Mouse (Mus musculus) lung, embryonic 16.5 days (tissue): Measurements from ENCODE around the gene Avpr2. TPM values are rescaled to one million over a fixed set of nuclear protein-coding genes. Genes with fewer than 3 reads are reported as not detected.

Source experiments
- ATAC-seq: fragments of 200-750 bp; cut with Nextera tagmentation; 2 replicates; pipeline ENCODE4 v1.8.0; 2017; ENCODE audit warnings: low read depth, mild to moderate bottlenecking, moderate library complexity
- H3K27ac ChIP-seq: fragments of 300-500 bp; sonication (generic); 2 replicates; pipeline ENCODE4 v1.5.1; 2014; ENCODE audit warnings: mild to moderate bottlenecking, control low read depth, low read length
- H3K27me3 ChIP-seq: fragments of 300-500 bp; sonication (generic); 2 replicates; pipeline ENCODE4 v1.6.1; 2014; ENCODE audit warnings: low read depth, low read length, mixed read lengths; ENCODE audit not compliant: control insufficient read depth, insufficient read depth
- H3K36me3 ChIP-seq: fragments of 300-500 bp; sonication (generic); 2 replicates; pipeline ENCODE4 v1.6.1; 2014; ENCODE audit warnings: low read length; ENCODE audit not compliant: control insufficient read depth, insufficient read depth
- H3K4me1 ChIP-seq: fragments of 300-500 bp; sonication (generic); replicated peaks from 2 replicates; pipeline ENCODE4 v1.6.1; 2014; ENCODE audit warnings: low read length, mixed read lengths; ENCODE audit not compliant: control insufficient read depth, insufficient read depth
- H3K4me2 ChIP-seq: fragments of 300-500 bp; sonication (generic); 2 replicates; pipeline ENCODE4 v1.6.1; 2014; ENCODE audit warnings: low read depth, low read length, control low read depth
- H3K4me3 ChIP-seq: fragments of 300-500 bp; sonication (generic); 2 replicates; pipeline ENCODE4 v1.5.1; 2014; ENCODE audit warnings: mild to moderate bottlenecking, low read length, control low read depth
- H3K9ac ChIP-seq: fragments of 300-500 bp; sonication (generic); 2 replicates; pipeline ENCODE4 v1.6.1; 2014; ENCODE audit warnings: low read length, control low read depth
- H3K9me3 ChIP-seq: fragments of 300-500 bp; sonication (generic); 2 replicates; pipeline ENCODE4 v1.6.1; 2016; ENCODE audit warnings: low read length; ENCODE audit not compliant: control insufficient read depth
- WGBS: fragments of 180-500 bp; shearing (Covaris S2); extraction: QIAGEN DNeasy Blood & Tissue Kit; methylation state at CpG from one replicate; pipeline ENCODE4 v1.1.7; 2014; 5-methylcytosine and 5-hydroxymethylcytosine counted together
- polyA plus RNA-seq: library from polyadenylated mRNA; unstranded; fragments of >200 nt; fragmentation: Nextera tagmentation; extraction: Ambion mirVana; gene quantifications from 2 replicates; pipeline ENCODE4 v1.2.1, GENCODE M21; 2015

The Avpr2 gene
- polyA plus RNA-seq, 1 experiment from 2014 or later = 0.06 TPM

GRCm38 (mm10) chrX:73875881-73876280, 16.0 kb upstream of the Avpr2 start:
- 55% methylated on average over 2 of the region's 2 CpGs for WGBS
- no peaks in the 10 kb centered on the region for H3K9me3 ChIP-seq
- no peak overlapping the region for H3K9ac ChIP-seq
- H3K4me1 ChIP-seq = no peaks in the 10 kb centered on the region
- no peak overlapping the region for H3K4me3 ChIP-seq
- no peak overlapping the region for H3K4me2 ChIP-seq
- H3K27me3 ChIP-seq = peaks cover 6% of the 10 kb centered on the region
- H3K36me3 ChIP-seq = no peaks in the 10 kb centered on the region
- ATAC-seq = no peak
- H3K27ac ChIP-seq = no peak overlapping the region

DNA sequence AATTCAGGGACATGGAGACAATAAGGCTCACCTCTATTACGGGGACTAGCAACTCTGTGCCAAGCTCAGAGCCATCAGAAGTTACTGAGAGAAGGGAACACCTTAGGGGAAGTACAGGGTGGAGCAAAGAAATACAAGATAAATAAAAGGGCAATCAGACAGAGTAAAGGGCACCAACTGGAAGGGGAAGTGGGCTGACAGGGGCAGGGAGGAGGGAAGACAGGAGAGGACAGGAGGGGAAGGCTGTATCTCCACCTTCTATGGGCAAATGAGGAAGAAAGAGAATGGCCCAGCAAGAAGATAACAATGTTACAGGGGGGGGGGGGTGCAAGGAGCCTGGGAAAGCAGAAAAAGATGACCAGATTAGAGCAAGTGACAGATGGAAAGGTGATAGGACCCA, 14.9 kb upstream of the Avpr2 start:
- Histone ChIP-seq H3K9ac (no peak overlapping the region), H3K27ac (no peak overlapping the region), H3K9me3 (no peaks in the 10 kb centered on the region), H3K4me1 (no peaks in the 10 kb centered on the region), H3K4me2 (no peak overlapping the region), H3K27me3 (peaks cover 6% of the 10 kb centered on the region), H3K4me3 (no peak overlapping the region), H3K36me3 (no peaks in the 10 kb centered on the region)
- no peak for ATAC-seq
- 67% methylated on average over 1 of the region's 1 CpGs for WGBS

- WGBS = 13% methylated on average over 29 of the region's 48 CpGs
- ATAC-seq = peak; percentile 93
- H3K9ac ChIP-seq = peak overlapping the region; percentile 45; the same call in 1 of the 2 replicates
Measured at GRCm38 (mm10) chrX:73880194-73881035, 11.5 kb upstream of the Avpr2 start.

DNA sequence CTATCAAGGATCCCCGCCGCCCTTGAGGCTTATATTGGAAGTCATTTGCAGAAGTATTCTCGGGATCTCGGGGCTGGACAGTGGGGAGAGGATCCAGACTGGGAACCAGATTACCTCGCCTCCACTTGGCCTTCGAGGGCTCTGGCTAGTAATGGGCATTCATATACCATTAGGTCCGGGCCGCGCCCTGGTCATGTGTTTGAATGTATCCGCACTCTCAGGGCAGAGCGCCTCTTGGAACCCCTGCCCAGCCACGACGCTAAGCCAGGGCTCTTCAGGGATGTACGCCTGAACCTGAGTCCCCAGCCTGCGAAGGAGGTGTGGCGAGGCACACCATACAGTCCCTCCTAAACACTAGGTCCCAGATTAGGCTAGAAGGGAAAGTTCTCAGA, 10.9 kb upstream of the Avpr2 start:
- H3K4me1 ChIP-seq = no peaks in the 10 kb centered on the region
- no peaks in the 10 kb centered on the region for H3K36me3 ChIP-seq
- no peak overlapping the region for H3K27ac ChIP-seq
- no peaks in the 10 kb centered on the region for H3K9me3 ChIP-seq
- peaks cover 6% of the 10 kb centered on the region for H3K27me3 ChIP-seq
- peak; percentile 45 for ATAC-seq
- 25% methylated on average over 16 of the region's 16 CpGs for WGBS
- H3K4me2 ChIP-seq = peak overlapping the region; percentile 72
- H3K9ac ChIP-seq = peak overlapping the region; percentile 45; the same call in 1 of the 2 replicates
- peak overlapping the region; percentile 49 for H3K4me3 ChIP-seq

More at GRCm38 (mm10) chrX:73880194-73881035, 11.5 kb upstream of the Avpr2 start:
- H3K4me1 ChIP-seq = no peaks in the 10 kb centered on the region
- H3K4me2 ChIP-seq = peak overlapping the region; percentile 72
- H3K36me3 ChIP-seq = no peaks in the 10 kb centered on the region
- peak overlapping the region; percentile 49 for H3K4me3 ChIP-seq
- no peaks in the 10 kb centered on the region for H3K9me3 ChIP-seq
- peaks cover 6% of the 10 kb centered on the region for H3K27me3 ChIP-seq
- H3K27ac ChIP-seq = peak overlapping the region; percentile 39; the same call in 1 of the 2 replicates

DNA sequence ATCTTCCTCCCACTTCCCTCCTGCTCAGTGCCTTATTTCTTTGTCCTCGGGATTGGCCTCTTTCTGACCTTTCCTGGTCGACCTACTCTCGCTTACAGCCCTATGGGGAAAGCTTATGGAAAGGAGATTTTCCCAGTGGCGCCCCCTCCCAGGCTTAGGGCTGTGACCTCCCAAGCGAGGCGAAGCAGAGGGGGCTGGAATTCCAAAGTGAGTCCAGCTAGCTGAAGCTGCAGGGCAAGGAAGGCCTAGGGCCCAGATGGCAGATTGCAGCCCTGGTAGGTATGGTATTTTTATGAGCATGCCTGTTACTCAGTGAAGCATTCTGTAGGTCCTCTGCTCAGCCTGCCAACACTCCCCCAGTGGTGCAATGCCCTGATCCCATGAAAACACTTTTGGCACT, 10.4 kb upstream of the Avpr2 start:
- H3K27me3 ChIP-seq = peaks cover 6% of the 10 kb centered on the region
- H3K4me1 ChIP-seq = no peaks in the 10 kb centered on the region
- no peak overlapping the region for H3K4me3 ChIP-seq
- no peak overlapping the region for H3K4me2 ChIP-seq
- no peak for ATAC-seq
- no peak overlapping the region for H3K27ac ChIP-seq
- 25% methylated on average over 6 of the region's 6 CpGs for WGBS
- H3K9me3 ChIP-seq = no peaks in the 10 kb centered on the region
- no peak overlapping the region for H3K9ac ChIP-seq
- no peaks in the 10 kb centered on the region for H3K36me3 ChIP-seq

DNA sequence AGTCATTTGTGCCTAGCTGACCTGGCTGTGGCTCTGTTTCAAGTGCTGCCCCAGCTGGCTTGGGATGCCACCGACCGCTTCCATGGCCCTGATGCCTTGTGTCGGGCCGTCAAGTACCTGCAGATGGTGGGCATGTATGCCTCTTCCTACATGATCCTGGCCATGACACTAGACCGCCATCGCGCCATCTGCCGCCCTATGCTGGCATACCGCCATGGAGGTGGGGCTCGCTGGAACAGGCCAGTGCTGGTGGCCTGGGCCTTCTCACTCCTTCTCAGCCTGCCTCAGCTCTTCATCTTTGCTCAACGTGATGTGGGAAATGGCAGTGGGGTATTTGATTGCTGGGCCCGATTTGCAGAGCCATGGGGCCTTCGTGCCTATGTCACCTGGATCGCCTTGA, 931 bp downstream of the Avpr2 start:
- WGBS = 79% methylated on average over 14 of the region's 14 CpGs
- H3K36me3 ChIP-seq = no peaks in the 10 kb centered on the region

DNA sequence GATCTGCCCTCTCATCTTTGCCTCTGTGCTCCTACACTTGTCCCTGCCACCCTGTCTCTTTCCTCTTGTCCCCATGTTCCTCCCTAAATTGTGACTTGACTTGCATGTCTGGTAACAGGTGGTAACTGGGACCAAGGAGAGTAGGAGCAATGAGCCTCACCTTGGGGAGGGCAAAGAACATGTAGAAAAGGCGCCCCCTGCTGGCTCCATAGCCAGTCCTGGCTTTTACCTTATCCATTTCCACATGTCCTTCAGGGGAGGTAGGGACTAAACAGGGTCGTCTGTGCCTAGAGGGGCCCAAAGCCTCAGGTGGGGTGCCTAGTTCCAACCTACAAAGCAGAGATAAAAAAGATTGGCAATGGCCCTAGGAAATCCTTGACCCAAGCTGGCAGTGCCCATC, 3.8 kb downstream of the Avpr2 start, which contains the start of gene L1cam:
Gene L1cam, minus strand, starts transcription at position 387 of the 400 bp plus-strand sequence.
- Histone ChIP-seq H3K36me3 (no peaks in the 10 kb centered on the region), H3K9ac (no peak within 1 kb of the TSS), H3K9me3 (no peaks in the 10 kb centered on the region), H3K4me1 (no peaks in the 10 kb centered on the region), H3K27ac (no peak within 1 kb of the TSS), H3K27me3 (no peaks in the 10 kb centered on the region), H3K4me2 (no peak within 1 kb of the TSS), H3K4me3 (no peak within 1 kb of the TSS)
- ATAC-seq = no peak
- WGBS = 19% methylated on average over 2 of the region's 2 CpGs

More for the DNA sequence above, 931 bp downstream of the Avpr2 start:
- H3K4me2 ChIP-seq = no peak overlapping the region
- no peaks in the 10 kb centered on the region for H3K27me3 ChIP-seq
- ATAC-seq = no peak
- H3K4me3 ChIP-seq = no peak overlapping the region
- H3K27ac ChIP-seq = no peak overlapping the region
- no peaks in the 10 kb centered on the region for H3K9me3 ChIP-seq
- H3K4me1 ChIP-seq = no peaks in the 10 kb centered on the region
- H3K9ac ChIP-seq = no peak overlapping the region

DNA sequence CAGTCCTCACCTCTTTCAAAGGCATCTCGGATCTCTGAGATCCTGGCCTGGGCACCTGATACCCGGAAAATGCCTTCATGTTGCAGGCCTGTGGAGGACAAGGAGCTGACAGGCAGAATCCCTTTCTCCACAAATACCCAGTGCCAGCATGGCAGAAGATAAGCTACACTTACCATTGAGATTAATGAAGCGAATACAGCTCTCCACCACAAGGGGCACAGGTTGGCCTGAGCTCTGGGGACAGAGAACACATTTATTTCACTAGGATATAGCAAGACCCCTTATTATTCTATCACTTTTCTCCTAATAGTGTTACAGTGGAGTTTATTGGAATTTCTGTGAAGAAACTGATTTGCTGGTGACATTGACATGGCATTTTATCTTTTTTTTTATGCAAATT, 6.1 kb downstream of the Avpr2 start:
- ATAC-seq = no peak
- H3K4me3 ChIP-seq = no peak overlapping the region
- no peak overlapping the region for H3K4me2 ChIP-seq
- no peaks in the 10 kb centered on the region for H3K36me3 ChIP-seq
- 60% methylated on average over 3 of the region's 3 CpGs for WGBS
- H3K4me1 ChIP-seq = no peaks in the 10 kb centered on the region
- H3K9me3 ChIP-seq = no peaks in the 10 kb centered on the region
- no peaks in the 10 kb centered on the region for H3K27me3 ChIP-seq
- H3K27ac ChIP-seq = no peak overlapping the region
- no peak overlapping the region for H3K9ac ChIP-seq

DNA sequence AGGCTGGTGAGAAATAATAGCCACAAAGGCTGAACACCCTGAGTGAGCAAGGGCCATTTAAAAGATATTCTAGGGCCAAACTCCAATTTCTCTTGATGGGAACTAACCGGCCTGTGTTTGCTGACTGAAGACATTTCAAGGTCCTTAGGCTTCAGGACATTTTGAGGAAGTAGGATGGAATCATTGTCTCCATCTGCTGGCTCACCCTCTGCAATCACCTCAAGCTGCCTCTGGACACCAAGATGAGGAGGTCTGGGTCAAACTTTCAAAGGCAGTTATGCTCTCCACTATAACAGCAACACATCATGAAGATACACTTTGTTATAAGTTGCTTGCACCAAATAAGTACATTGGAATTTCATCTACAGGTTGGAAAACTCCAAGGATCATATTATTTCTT, 18.1 kb downstream of the Avpr2 start:
- no peaks in the 10 kb centered on the region for H3K9me3 ChIP-seq
- no peak overlapping the region for H3K4me3 ChIP-seq
- H3K4me2 ChIP-seq = no peak overlapping the region
- H3K27me3 ChIP-seq = no peaks in the 10 kb centered on the region
- no peaks in the 10 kb centered on the region for H3K36me3 ChIP-seq
- H3K4me1 ChIP-seq = no peaks in the 10 kb centered on the region
- H3K27ac ChIP-seq = no peak overlapping the region
- ATAC-seq = no peak
- no peak overlapping the region for H3K9ac ChIP-seq
- WGBS = 74% methylated on average over 1 of the region's 1 CpGs
